Mouse (Mus musculus) cerebellum, adult 11-12 months (tissue): ENCODE measurements around the gene Eps15l1.

Source experiments
- DNase-seq: peaks from one replicate; pipeline ENCODE4 v3.0.0; 2022

Gene Eps15l1

GRCm38 (mm10) chr8:72348956-72349355 is 72.3 kb downstream of the Eps15l1 start:
- no peak for DNase-seq

GRCm38 (mm10) chr8:72348114-72348513 is 73.1 kb downstream of the Eps15l1 start:
- no peak for DNase-seq

- DNase-seq: no peak
Observed at GRCm38 (mm10) chr8:72347553-72347952, 73.7 kb downstream of the Eps15l1 start.

- no peak for DNase-seq
Observed at GRCm38 (mm10) chr8:72343725-72344124, 77.5 kb downstream of the Eps15l1 start.

- DNase-seq: no peak
Observed at GRCm38 (mm10) chr8:72342556-72343300, 78.5 kb downstream of the Eps15l1 start.

- no peak for DNase-seq
Observed at GRCm38 (mm10) chr8:72337034-72337433, 84.2 kb downstream of the Eps15l1 start.

GRCm38 (mm10) chr8:72336273-72336672 is 85.0 kb downstream of the Eps15l1 start:
- no peak for DNase-seq

- no peak for DNase-seq
Observed at GRCm38 (mm10) chr8:72334144-72334641, 87.1 kb downstream of the Eps15l1 start.

GRCm38 (mm10) chr8:72333429-72334143 is 87.7 kb downstream of the Eps15l1 start:
- DNase-seq: no peak

- DNase-seq: no peak
Observed at GRCm38 (mm10) chr8:72331631-72332030, 89.6 kb downstream of the Eps15l1 start.

GRCm38 (mm10) chr8:72330806-72331516 is 90.3 kb downstream of the Eps15l1 start:
- DNase-seq: no peak

- no peak for DNase-seq
Observed at GRCm38 (mm10) chr8:72329116-72329515, 92.1 kb downstream of the Eps15l1 start.

- DNase-seq: no peak
Observed at GRCm38 (mm10) chr8:72324708-72325107, 96.6 kb downstream of the Eps15l1 start.

GRCm38 (mm10) chr8:72324036-72324706 is 97.1 kb downstream of the Eps15l1 start:
- DNase-seq: no peak

- no peak for DNase-seq
Observed at GRCm38 (mm10) chr8:72323131-72323725, 98.0 kb downstream of the Eps15l1 start.

GRCm38 (mm10) chr8:72322471-72322889 is 98.8 kb downstream of the Eps15l1 start:
- DNase-seq: no peak

- no peak for DNase-seq
Observed at GRCm38 (mm10) chr8:72321635-72322441, 99.4 kb downstream of the Eps15l1 start.

- DNase-seq: no peak
Observed at GRCm38 (mm10) chr8:72320803-72321583, 100.3 kb downstream of the Eps15l1 start.

GRCm38 (mm10) chr8:72319921-72320802 is 101.1 kb downstream of the Eps15l1 start:
- no peak for DNase-seq

- no peak for DNase-seq
Observed at GRCm38 (mm10) chr8:72319397-72319796, 101.9 kb downstream of the Eps15l1 start.
